Mouse (Mus musculus) right cerebral cortex, postnatal 10 days (tissue): ENCODE data around the gene Zdhhc9.

Source experiments
- DNase-seq, 2 experiments: peaks; one replicate each; pipeline ENCODE4 v3.0.0; 2021; ENCODE audit warnings: low spot score in 2 of 2

Gene Zdhhc9

GRCm38 (mm10) chrX:48181844-48182243 lies 26.8 kb downstream of the Zdhhc9 start:
- DNase-seq: peak in 1 of 2 experiments; percentile 39

GRCm38 (mm10) chrX:48170368-48170767 lies 38.3 kb downstream of the Zdhhc9 start:
- no peak for DNase-seq

GRCm38 (mm10) chrX:48169892-48170291 lies 38.8 kb downstream of the Zdhhc9 start:
- no peak for DNase-seq

GRCm38 (mm10) chrX:48158229-48158919 lies 50.3 kb downstream of the Zdhhc9 start:
- no peak for DNase-seq

- no peak for DNase-seq
These were observed 51.3 kb downstream of the Zdhhc9 start for GRCm38 (mm10) chrX:48157396-48157795.

- DNase-seq: peak in 1 of 2 experiments; percentile 29
These were observed 53.2 kb downstream of the Zdhhc9 start for GRCm38 (mm10) chrX:48155489-48155888.

GRCm38 (mm10) chrX:48153949-48154348 lies 54.7 kb downstream of the Zdhhc9 start:
- DNase-seq: no peak

- no peak for DNase-seq
These were observed 55.3 kb downstream of the Zdhhc9 start for GRCm38 (mm10) chrX:48153414-48153813.

- no peak for DNase-seq
These were observed 56.6 kb downstream of the Zdhhc9 start for GRCm38 (mm10) chrX:48152106-48152505.

GRCm38 (mm10) chrX:48147741-48148186 lies 60.9 kb downstream of the Zdhhc9 start:
- no peak for DNase-seq

GRCm38 (mm10) chrX:48147226-48147625 lies 61.5 kb downstream of the Zdhhc9 start:
- no peak for DNase-seq

GRCm38 (mm10) chrX:48146262-48146661 lies 62.4 kb downstream of the Zdhhc9 start, which contains the start of gene Sash3:
Gene Sash3, plus strand, starts transcription at chrX:48146436.
- DNase-seq: peak in 1 of 2 experiments; percentile 31

- no peak for DNase-seq
These were observed 65.0 kb downstream of the Zdhhc9 start for GRCm38 (mm10) chrX:48143415-48144335.

- no peak for DNase-seq
These were observed 67.2 kb downstream of the Zdhhc9 start for GRCm38 (mm10) chrX:48141481-48141880.

- no peak for DNase-seq
These were observed 68.3 kb downstream of the Zdhhc9 start for GRCm38 (mm10) chrX:48140286-48140877.

GRCm38 (mm10) chrX:48139368-48140285 lies 69.1 kb downstream of the Zdhhc9 start:
- DNase-seq: no peak

GRCm38 (mm10) chrX:48138539-48139275 lies 70.0 kb downstream of the Zdhhc9 start:
- no peak for DNase-seq

GRCm38 (mm10) chrX:48138011-48138410 lies 70.7 kb downstream of the Zdhhc9 start:
- DNase-seq: no peak

GRCm38 (mm10) chrX:48136935-48137334 lies 71.7 kb downstream of the Zdhhc9 start:
- no peak for DNase-seq

- DNase-seq: no peak
These were observed 79.5 kb downstream of the Zdhhc9 start for GRCm38 (mm10) chrX:48129167-48129566.
